ENCODE assay signal across 8 mouse cellular contexts in genomic region chr11:50114329-50114728, GRCm38 (mm10). TPM values are rescaled to one million over a fixed set of nuclear protein-coding genes. Genes with fewer than 3 reads are reported as not detected.
DNase-seq lines count a peak whose midpoint lies in the region; ATAC-seq and TF ChIP-seq lines count a peak whose summit lies in the region.

No protein-coding gene starts in this region.

- H3K9ac ChIP-seq in intestine, postnatal 0 days (ENCODE audit: low read depth, low read length), result no peak overlapping the region
- H3K9ac ChIP-seq in liver, postnatal 0 days (replicated peaks), result no peak overlapping the region

- no peak for TF ChIP-seq POLR2A in cerebellum, adult 2 months (IDR thresholded peaks at IDR 0.05; ENCODE audit: borderline replicate concordance, insufficient read depth, low read length)

- no peak overlapping the region for H3K4me3 ChIP-seq in G1E (ENCODE audit: low read depth, low read length)
- no peak overlapping the region for H3K4me3 ChIP-seq in cerebellum, adult 2 months (replicated peaks; ENCODE audit: insufficient read depth, low read depth, low read length)
- H3K4me3 ChIP-seq in intestine, postnatal 0 days (ENCODE audit: low read depth, low read length), result no peak overlapping the region
- H3K4me3 ChIP-seq in liver, postnatal 0 days (ENCODE audit: low read depth, low read length), result no peak overlapping the region

- TF ChIP-seq EP300 in liver, postnatal 0 days (IDR thresholded peaks at IDR 0.05; ENCODE audit: low read depth), result no peak

- 35% methylated on average over 5 of the region's 5 CpGs for WGBS in cerebellum, adult 2 months
- WGBS in intestine, postnatal 0 days, result 16% methylated on average over 5 of the region's 5 CpGs
- WGBS in liver, postnatal 0 days (ENCODE audit: insufficient replicate concordance), result 15% methylated on average over 5 of the region's 5 CpGs

- peaks cover 31% of the 10 kb centered on the region for H3K4me1 ChIP-seq in G1E (ENCODE audit: insufficient read depth, low read depth, low read length)
- H3K4me1 ChIP-seq in cerebellum, adult 2 months (ENCODE audit: control insufficient read depth, insufficient read depth, low read length), result no peaks in the 10 kb centered on the region
- H3K4me1 ChIP-seq in intestine, postnatal 0 days (replicated peaks; ENCODE audit: control insufficient read depth, insufficient read depth, low read length), result no peaks in the 10 kb centered on the region
- peaks cover 2% of the 10 kb centered on the region; the same call in 1 of the 2 replicates for H3K4me1 ChIP-seq in liver, postnatal 0 days (ENCODE audit: insufficient read depth)

- H3K4me2 ChIP-seq in intestine, postnatal 0 days (replicated peaks; ENCODE audit: low read depth), result no peak overlapping the region
- no peak overlapping the region for H3K4me2 ChIP-seq in liver, postnatal 0 days (ENCODE audit: low read depth, low read length)

- peak; percentile 91 for TF ChIP-seq CTCF in G1E (IDR thresholded peaks at IDR 0.05; ENCODE audit: low read depth, low read length)
- peak; percentile 79 for TF ChIP-seq CTCF in cerebellum, adult 2 months (IDR thresholded peaks at IDR 0.05; ENCODE audit: borderline replicate concordance, insufficient read depth, low read depth, low read length)
- peak; percentile 85 for TF ChIP-seq CTCF in intestine, postnatal 0 days (IDR thresholded peaks at IDR 0.05; ENCODE audit: low read depth)
- TF ChIP-seq CTCF in liver, postnatal 0 days (IDR thresholded peaks at IDR 0.05; ENCODE audit: low read depth), result peak; percentile 91

- peak; percentile 54; the same call in 1 of the 2 replicates for ATAC-seq in G1E (ENCODE audit: extremely low read depth, insufficient number of reproducible peaks, low FRiP score, poor library complexity, severe bottlenecking)
- ATAC-seq in intestine, postnatal 0 days, result 0 out of 2 replicates have a peak, but pooled peaks have one; percentile 38
- peak; percentile 74 for ATAC-seq in liver, postnatal 0 days

- DNase-seq in B cell, adult 2 months, result peak; percentile 92 to 94
- DNase-seq in G1E (ENCODE audit: low spot score), result peak; percentile 37
- DNase-seq in cerebellum, adult 2 months, result peak; percentile 69 to 77
- peak; percentile 71 for DNase-seq in gastrocnemius, adult 18-20 months (ENCODE audit: low spot score)
- peak; percentile 88 for DNase-seq in liver, postnatal 0 days
- peak; percentile 69 for DNase-seq in ovary, postnatal 36 days (ENCODE audit: low spot score)
- DNase-seq in urinary bladder, adult 2 months (ENCODE audit: low spot score), result peak; percentile 41

- peaks cover 38% of the 10 kb centered on the region for H3K36me3 ChIP-seq in G1E (replicated peaks)
- no peaks in the 10 kb centered on the region for H3K36me3 ChIP-seq in intestine, postnatal 0 days (ENCODE audit: control insufficient read depth, insufficient read depth)
- no peaks in the 10 kb centered on the region for H3K36me3 ChIP-seq in liver, postnatal 0 days (replicated peaks; ENCODE audit: insufficient read depth, low read length)

- no peaks in the 10 kb centered on the region; the same call in 1 of the 2 replicates for H3K27me3 ChIP-seq in G1E (ENCODE audit: insufficient read depth, low read length)
- H3K27me3 ChIP-seq in cerebellum, adult 2 months (ENCODE audit: control insufficient read depth, insufficient read depth, low read length), result no peaks in the 10 kb centered on the region
- H3K27me3 ChIP-seq in intestine, postnatal 0 days (replicated peaks; ENCODE audit: control insufficient read depth, insufficient read depth, low read length), result no peaks in the 10 kb centered on the region
- H3K27me3 ChIP-seq in liver, postnatal 0 days (ENCODE audit: insufficient read depth, low read length), result no peaks in the 10 kb centered on the region

- H3K27ac ChIP-seq in cerebellum, adult 2 months (ENCODE audit: insufficient read depth, low read length), result no peak overlapping the region
- no peak overlapping the region for H3K27ac ChIP-seq in intestine, postnatal 0 days (ENCODE audit: low read depth, low read length)
- no peak overlapping the region for H3K27ac ChIP-seq in liver, postnatal 0 days (ENCODE audit: low read depth)

- no peaks in the 10 kb centered on the region for H3K9me3 ChIP-seq in G1E (replicated peaks)
- no peaks in the 10 kb centered on the region for H3K9me3 ChIP-seq in intestine, postnatal 0 days (ENCODE audit: control insufficient read depth)
- no peaks in the 10 kb centered on the region for H3K9me3 ChIP-seq in liver, postnatal 0 days (ENCODE audit: low read length)

RNA-seq across cellular contexts. Expression of gene Tbc1d9b, which starts 16.9 kb away (rescaled TPM):
- total RNA-seq in G1E (2014; fragmentation: Nextera tagmentation), result 84.8 and 113 TPM in 2 replicates
- 83.1 and 97.7 TPM in 2 replicates for total RNA-seq in G1E (2017)
- polyA plus RNA-seq in G1E (2012), result 84.5 and 137 TPM in 2 replicates
- 118 and 124 TPM in 2 replicates for polyA plus RNA-seq in cerebellum, adult 2 months (2012; rRNA removed)
- 10 to 100 TPM; 21.3 to 22.8 TPM for total RNA-seq in gastrocnemius, adult 18-20 months (2021)
- 16.7 and 18.0 TPM in 2 replicates for polyA plus RNA-seq in intestine, postnatal 0 days (2015; fragmentation: Nextera tagmentation; extraction: Ambion mirVana)
- polyA plus RNA-seq in liver, postnatal 0 days (2015; fragmentation: Nextera tagmentation; extraction: Ambion mirVana), result 8.9 and 9.1 TPM in 2 replicates
- polyA plus RNA-seq in urinary bladder, adult 2 months (2012; rRNA removed), result 36.3 and 45.8 TPM in 2 replicates

RNA-seq across cellular contexts. Expression of gene Mrnip, which starts 59.9 kb away (rescaled TPM):
- total RNA-seq in G1E (2014; fragmentation: Nextera tagmentation) (44.8 and 63.7 TPM in 2 replicates), G1E (2017) (17.4 and 17.6 TPM in 2 replicates)
- 6.5 and 10.6 TPM in 2 replicates for polyA plus RNA-seq in G1E (2012)
- polyA plus RNA-seq in cerebellum, adult 2 months (2012; rRNA removed), result 22.5 and 24.2 TPM in 2 replicates
- 1 to 10 TPM; 2.4 to 2.7 TPM for total RNA-seq in gastrocnemius, adult 18-20 months (2021)
- polyA plus RNA-seq in intestine, postnatal 0 days (2015; fragmentation: Nextera tagmentation; extraction: Ambion mirVana), result 6.1 and 7.0 TPM in 2 replicates
- polyA plus RNA-seq in liver, postnatal 0 days (2015; fragmentation: Nextera tagmentation; extraction: Ambion mirVana), result 5.0 and 5.1 TPM in 2 replicates
- polyA plus RNA-seq in urinary bladder, adult 2 months (2012; rRNA removed), result 8.7 and 11.5 TPM in 2 replicates

Comparison
In these comparisons a context has a peak if more than half of its experiments do, and no peak if none do; other contexts are left out.
1. DNase-seq: peak in every context shown above with its lines; median percentile 93 in B cell, adult 2 months; 88 in liver, postnatal 0 days; 73 in cerebellum, adult 2 months; 71 in gastrocnemius, adult 18-20 months; 69 in ovary, postnatal 36 days; 41 in urinary bladder, adult 2 months; 37 in G1E.